In the genomic region with DNA sequence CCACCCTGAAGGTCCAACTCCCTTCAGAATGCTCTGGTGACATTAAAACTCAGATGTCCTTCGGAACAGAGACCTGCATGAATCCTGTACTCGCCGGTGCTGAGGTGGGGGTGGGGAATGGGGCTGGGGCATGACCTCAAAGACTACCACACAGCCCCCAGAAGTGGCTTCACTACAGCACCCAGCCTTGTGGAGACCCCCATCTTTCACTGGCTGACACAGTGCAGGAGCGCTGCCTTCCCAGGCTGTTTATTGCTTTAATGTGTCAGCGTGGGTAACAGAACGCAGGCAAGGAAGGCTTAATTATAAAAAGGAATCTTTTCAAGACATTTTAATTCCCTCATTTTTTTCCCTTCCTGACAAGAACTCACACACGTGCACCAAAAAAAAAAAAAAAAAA, we compare ENCODE assay signal across 25 mouse cellular contexts.
A peak's percentile ranks its signal among the peaks of the same experiment; 100 is the strongest.
DNase-seq lines count a peak whose midpoint lies in the region; ATAC-seq lines count a peak whose summit lies in the region.
"Had no signal": no experiment of that assay in that cellular context is flagged by ENCODE, and none has a peak within 500 bp of the region (broad histone marks: within the 10 kb centered on the region; RNA-seq: fewer than 3 reads in every experiment).

No protein-coding gene starts in this region.

- H3K4me1 ChIP-seq in intestine, embryonic 14.5 days (replicated peaks; ENCODE audit: control insufficient read depth, insufficient read depth, low read length): no peaks in the 10 kb centered on the region
- H3K4me1 ChIP-seq in intestine, embryonic 15.5 days (replicated peaks): peaks cover 2% of the 10 kb centered on the region; the same call in 1 of the 2 replicates
- H3K4me1 ChIP-seq in limb, embryonic 11.5 days (ENCODE audit: control insufficient read depth, insufficient read depth, low read length): peaks cover 10% of the 10 kb centered on the region
- H3K4me1 ChIP-seq in limb, embryonic 13.5 days: peaks cover 23% of the 10 kb centered on the region
- H3K4me1 ChIP-seq: forebrain, embryonic 12.5 days had no signal

- H3K36me3 ChIP-seq in intestine, embryonic 14.5 days (ENCODE audit: control insufficient read depth, insufficient read depth, low read length): no peaks in the 10 kb centered on the region
- H3K36me3 ChIP-seq in intestine, embryonic 15.5 days: no peaks in the 10 kb centered on the region
- H3K36me3 ChIP-seq in limb, embryonic 11.5 days (ENCODE audit: control insufficient read depth, insufficient read depth, low read length): no peaks in the 10 kb centered on the region
- no peaks in the 10 kb centered on the region for H3K36me3 ChIP-seq in limb, embryonic 13.5 days
- H3K36me3 ChIP-seq: embryonic facial prominence, embryonic 13.5 days; embryonic facial prominence, embryonic 15.5 days; forebrain, embryonic 10.5 days; forebrain, embryonic 12.5 days; G1E had no signal

- 31% methylated on average over 6 of the region's 7 CpGs for WGBS in intestine, embryonic 14.5 days
- 47% methylated on average over 7 of the region's 7 CpGs for WGBS in intestine, embryonic 15.5 days
- WGBS in limb, embryonic 11.5 days: 10% methylated on average over 6 of the region's 7 CpGs
- WGBS in limb, embryonic 13.5 days: 9% methylated on average over 7 of the region's 7 CpGs

- no peak overlapping the region for H3K4me2 ChIP-seq in intestine, embryonic 14.5 days (ENCODE audit: low read length)
- H3K4me2 ChIP-seq in intestine, embryonic 15.5 days (replicated peaks): no peak overlapping the region
- no peak overlapping the region for H3K4me2 ChIP-seq in limb, embryonic 11.5 days (ENCODE audit: low read depth, severe bottlenecking)
- peak overlapping the region; percentile 25; the same call in 1 of the 2 replicates for H3K4me2 ChIP-seq in limb, embryonic 13.5 days (replicated peaks)
- H3K4me2 ChIP-seq: embryonic facial prominence, embryonic 13.5 days; embryonic facial prominence, embryonic 15.5 days; forebrain, embryonic 12.5 days had no signal

- H3K9me3 ChIP-seq in intestine, embryonic 14.5 days (ENCODE audit: control insufficient read depth, low read length): no peaks in the 10 kb centered on the region
- no peaks in the 10 kb centered on the region for H3K9me3 ChIP-seq in intestine, embryonic 15.5 days
- no peaks in the 10 kb centered on the region for H3K9me3 ChIP-seq in limb, embryonic 11.5 days (ENCODE audit: control insufficient read depth, low read length)
- H3K9me3 ChIP-seq in limb, embryonic 13.5 days: no peaks in the 10 kb centered on the region
- H3K9me3 ChIP-seq: embryonic facial prominence, embryonic 13.5 days; embryonic facial prominence, embryonic 15.5 days; forebrain, embryonic 10.5 days; forebrain, embryonic 12.5 days had no signal

- ATAC-seq in intestine, embryonic 14.5 days (replicated peaks; ENCODE audit: low FRiP score, low TSS enrichment, low read depth): 0 out of 2 replicates have a peak, but pooled peaks have one; percentile 56
- no peak for ATAC-seq in intestine, embryonic 15.5 days
- ATAC-seq in limb, embryonic 11.5 days (ENCODE audit: insufficient number of reproducible peaks, low FRiP score, low TSS enrichment, low read depth): peak; percentile 72
- ATAC-seq in limb, embryonic 13.5 days (ENCODE audit: low FRiP score, low read depth): no peak
- ATAC-seq: CD4-positive, CD25-positive, alpha-beta regulatory T cell, adult 4 months; forebrain, embryonic 14.5 days; forebrain, embryonic 16.5 days had no signal

- DNase-seq in intestine, embryonic 14.5 days (ENCODE audit: low spot score): no peak
- no peak for DNase-seq in limb, embryonic 11.5 days (ENCODE audit: low spot score)
- DNase-seq in MN1 (ENCODE audit: low spot score): no peak
- DNase-seq in adrenal gland, postnatal 25 days: no peak
- no peak for DNase-seq in adrenal gland, adult 2 months
- DNase-seq: adrenal gland, postnatal 10 days; adrenal gland, postnatal 36 days; B cell, adult 2 months; cerebellum, adult 11-12 months; cerebellum, adult 2 months; cerebellum, adult 9-10 months; cerebellum, postnatal 10 days; cerebellum, postnatal 25 days had no signal

- H3K9ac ChIP-seq in intestine, embryonic 14.5 days (ENCODE audit: low read length): no peak overlapping the region
- H3K9ac ChIP-seq in intestine, embryonic 15.5 days: no peak overlapping the region
- H3K9ac ChIP-seq in limb, embryonic 11.5 days (ENCODE audit: low read length): no peak overlapping the region
- H3K9ac ChIP-seq in limb, embryonic 13.5 days: no peak overlapping the region
- H3K9ac ChIP-seq: embryonic facial prominence, embryonic 13.5 days; embryonic facial prominence, embryonic 15.5 days; forebrain, embryonic 12.5 days had no signal

- no peaks in the 10 kb centered on the region for H3K27me3 ChIP-seq in intestine, embryonic 14.5 days (replicated peaks; ENCODE audit: control insufficient read depth, insufficient read depth, low read length)
- no peaks in the 10 kb centered on the region for H3K27me3 ChIP-seq in intestine, embryonic 15.5 days (replicated peaks)
- 0 out of 2 replicates have a peak, but pooled peaks cover 5% of the 10 kb centered on the region for H3K27me3 ChIP-seq in limb, embryonic 11.5 days (ENCODE audit: control insufficient read depth, insufficient read depth, low read length)
- H3K27me3 ChIP-seq in limb, embryonic 13.5 days: peaks cover 26% of the 10 kb centered on the region
- H3K27me3 ChIP-seq: CH12.LX; embryonic facial prominence, embryonic 15.5 days had no signal

- H3K27ac ChIP-seq in intestine, embryonic 14.5 days (ENCODE audit: low read depth): no peak overlapping the region
- no peak overlapping the region for H3K27ac ChIP-seq in intestine, embryonic 15.5 days
- no peak overlapping the region for H3K27ac ChIP-seq in limb, embryonic 11.5 days (replicated peaks; ENCODE audit: low read depth, low read length)
- no peak overlapping the region for H3K27ac ChIP-seq in limb, embryonic 13.5 days
- H3K27ac ChIP-seq: embryonic facial prominence, embryonic 13.5 days; embryonic facial prominence, embryonic 15.5 days; forebrain, embryonic 10.5 days; forebrain, embryonic 12.5 days had no signal

- no peak overlapping the region for H3K4me3 ChIP-seq in intestine, embryonic 14.5 days (ENCODE audit: low read depth, low read length)
- H3K4me3 ChIP-seq in intestine, embryonic 15.5 days (replicated peaks): no peak overlapping the region
- no peak overlapping the region for H3K4me3 ChIP-seq in limb, embryonic 11.5 days (ENCODE audit: low read depth, low read length)
- H3K4me3 ChIP-seq in limb, embryonic 13.5 days: no peak overlapping the region
- H3K4me3 ChIP-seq: embryonic facial prominence, embryonic 13.5 days; embryonic facial prominence, embryonic 15.5 days; erythroblast, embryonic 14.5 days; forebrain, embryonic 10.5 days; forebrain, embryonic 12.5 days had no signal

Comparison
In these comparisons a context has a peak if more than half of its experiments do, and no peak if none do; other contexts are left out.
1. ATAC-seq: peak in intestine, embryonic 14.5 days (single experiment) and limb, embryonic 11.5 days (single experiment); none in intestine, embryonic 15.5 days (single experiment) and limb, embryonic 13.5 days (single experiment).